Mouse (Mus musculus) hindbrain, postnatal 0 days (tissue): ENCODE results near the gene Commd7. TPM values are rescaled to one million over a fixed set of nuclear protein-coding genes. Genes with fewer than 3 reads are reported as not detected.
A peak's percentile ranks its signal among the peaks of the same experiment; 100 is the strongest.

Experiments used
- ATAC-seq: fragments of 200-750 bp; cut with Nextera tagmentation; 2 replicates; pipeline ENCODE4 v1.8.0; 2017; ENCODE audit warnings: mild to moderate bottlenecking, moderate TSS enrichment, moderate library complexity
- DNase-seq: peaks from one replicate; pipeline ENCODE4 v3.0.0-alpha.2; 2015; ENCODE audit warnings: low spot score
- H3K27ac ChIP-seq: fragments of 300-500 bp; sonication (generic); 2 replicates; pipeline ENCODE4 v1.5.1; 2014; ENCODE audit warnings: mild to moderate bottlenecking
- H3K27me3 ChIP-seq: fragments of 300-500 bp; sonication (generic); 2 replicates; pipeline ENCODE4 v1.6.1; 2014; ENCODE audit warnings: low read length, mixed read lengths; ENCODE audit not compliant: insufficient read depth
- H3K36me3 ChIP-seq: fragments of 300-500 bp; sonication (generic); 2 replicates; pipeline ENCODE4 v1.6.1; 2014; ENCODE audit warnings: low read length, mixed read lengths; ENCODE audit not compliant: insufficient read depth
- H3K4me1 ChIP-seq: fragments of 300-500 bp; sonication (generic); 2 replicates; pipeline ENCODE4 v1.6.1; 2014; ENCODE audit warnings: antibody characterized with exemption, low read length, mixed read lengths; ENCODE audit not compliant: insufficient read depth
- H3K4me2 ChIP-seq: fragments of 300-500 bp; sonication (generic); 2 replicates; pipeline ENCODE4 v1.6.1; 2014; ENCODE audit warnings: low read depth, mild to moderate bottlenecking, low read length, moderate library complexity, mixed read lengths
- H3K4me3 ChIP-seq: fragments of 300-500 bp; sonication (generic); 2 replicates; pipeline ENCODE4 v1.5.1; 2014; ENCODE audit warnings: low read length
- H3K9ac ChIP-seq: fragments of 300-500 bp; sonication (generic); replicated peaks from 2 replicates; pipeline ENCODE4 v1.6.1; 2014; ENCODE audit warnings: mild to moderate bottlenecking, low read length, moderate library complexity, mixed read lengths
- H3K9me3 ChIP-seq: fragments of 300-500 bp; sonication (generic); 2 replicates; pipeline ENCODE4 v1.6.1; 2016; ENCODE audit warnings: low read length, mixed read lengths
- CTCF ChIP-seq: IDR thresholded peaks from 2 replicates; pipeline ENCODE4 v1.5.1; 2016; ENCODE audit warnings: antibody characterized with exemption, control low read depth, low read depth
- WGBS: fragments of 180-500 bp; shearing (Covaris S2); extraction: QIAGEN DNeasy Blood & Tissue Kit; methylation state at CpG from one replicate; pipeline ENCODE4 v1.1.7; 2014; 5-methylcytosine and 5-hydroxymethylcytosine counted together
- polyA plus RNA-seq: library from polyadenylated mRNA; unstranded; fragments of >200 nt; fragmentation: Nextera tagmentation; extraction: Ambion mirVana; gene quantifications from 2 replicates; pipeline ENCODE4 v1.2.1, GENCODE M21; 2015
- total RNA-seq: library from RNA; depleted of rRNA; stranded (reverse); fragments of >200 nt; gene quantifications from 2 replicates; pipeline ENCODE4 v1.2.3, GENCODE M21; 2014

The Commd7 gene
- total and polyA plus RNA-seq, 2 experiments from 2014 or later, result 21.2 to 93.4 TPM

- H3K27me3 ChIP-seq, result no peaks in the 10 kb centered on the region
- H3K36me3 ChIP-seq, result no peaks in the 10 kb centered on the region
- ATAC-seq (peak; percentile 86), DNase-seq (peak; percentile 82)
- no peak overlapping the region for H3K4me2 ChIP-seq
- H3K9me3 ChIP-seq, result no peaks in the 10 kb centered on the region
- no peak overlapping the region for H3K9ac ChIP-seq
- no peaks in the 10 kb centered on the region; the same call in 1 of the 2 replicates for H3K4me1 ChIP-seq
- H3K4me3 ChIP-seq, result no peak overlapping the region
- no peak for TF ChIP-seq CTCF
- H3K27ac ChIP-seq, result peak overlapping the region; percentile 36; the same call in 1 of the 2 replicates
- WGBS, result 15% methylated on average over 9 of the region's 9 CpGs
Measured at GRCm38 (mm10) chr2:153593186-153593585, 39.4 kb downstream of the Commd7 start.

- no peak overlapping the region for H3K4me2 ChIP-seq
- 59% methylated on average over 8 of the region's 8 CpGs for WGBS
- H3K4me1 ChIP-seq, result no peaks in the 10 kb centered on the region; the same call in 1 of the 2 replicates
- 0 out of 2 replicates have a peak, but pooled peaks have one; percentile 27 for ATAC-seq
- H3K36me3 ChIP-seq, result no peaks in the 10 kb centered on the region
- no peaks in the 10 kb centered on the region for H3K9me3 ChIP-seq
- no peak overlapping the region for H3K4me3 ChIP-seq
- no peak for TF ChIP-seq CTCF
- peak; percentile 38 for DNase-seq
- no peak overlapping the region for H3K9ac ChIP-seq
- H3K27ac ChIP-seq, result peak overlapping the region; percentile 41; the same call in 1 of the 2 replicates
- H3K27me3 ChIP-seq, result no peaks in the 10 kb centered on the region
Measured at GRCm38 (mm10) chr2:153592056-153593014, 40.2 kb downstream of the Commd7 start.

- peak; percentile 99 for TF ChIP-seq CTCF
- no peaks in the 10 kb centered on the region for H3K36me3 ChIP-seq
Measured at GRCm38 (mm10) chr2:153586515-153587174, 45.9 kb downstream of the Commd7 start.

GRCm38 (mm10) chr2:153585981-153586380 is 46.6 kb downstream of the Commd7 start:
- WGBS, result 76% methylated on average over 6 of the region's 6 CpGs
- H3K27me3 ChIP-seq, result no peaks in the 10 kb centered on the region

More at GRCm38 (mm10) chr2:153586515-153587174, 45.9 kb downstream of the Commd7 start:
- Histone ChIP-seq H3K9ac (no peak overlapping the region; the same call in 1 of the 2 replicates), H3K9me3 (no peaks in the 10 kb centered on the region), H3K4me3 (no peak overlapping the region), H3K27me3 (no peaks in the 10 kb centered on the region), H3K4me2 (peak overlapping the region; percentile 41), H3K27ac (0 out of 2 replicates have a peak overlapping the region, but pooled peaks have one; percentile 0), H3K4me1 (no peaks in the 10 kb centered on the region)
- WGBS, result 12% methylated on average over 15 of the region's 15 CpGs
- peak; percentile 93 for DNase-seq
- peak; percentile 84 for ATAC-seq

GRCm38 (mm10) chr2:153584396-153584795 is 48.2 kb downstream of the Commd7 start:
- Histone ChIP-seq H3K4me1 (no peaks in the 10 kb centered on the region), H3K36me3 (no peaks in the 10 kb centered on the region), H3K4me2 (no peak overlapping the region), H3K4me3 (no peak overlapping the region), H3K27ac (no peak overlapping the region), H3K27me3 (no peaks in the 10 kb centered on the region), H3K9ac (no peak overlapping the region), H3K9me3 (no peaks in the 10 kb centered on the region)
- TF ChIP-seq CTCF, result no peak
- DNase-seq, result no peak
- WGBS, result 78% methylated on average over 4 of the region's 4 CpGs
- ATAC-seq, result no peak

More at GRCm38 (mm10) chr2:153585981-153586380, 46.6 kb downstream of the Commd7 start:
- Histone ChIP-seq H3K9me3 (no peaks in the 10 kb centered on the region), H3K4me1 (no peaks in the 10 kb centered on the region), H3K27ac (no peak overlapping the region), H3K4me3 (no peak overlapping the region), H3K4me2 (peak overlapping the region; percentile 41), H3K36me3 (no peaks in the 10 kb centered on the region), H3K9ac (no peak overlapping the region)
- no peak for ATAC-seq
- no peak for TF ChIP-seq CTCF
- DNase-seq, result no peak

- Histone ChIP-seq H3K4me3 (no peak overlapping the region), H3K27ac (no peak overlapping the region), H3K9me3 (no peaks in the 10 kb centered on the region), H3K36me3 (no peaks in the 10 kb centered on the region), H3K9ac (no peak overlapping the region), H3K4me2 (no peak overlapping the region), H3K4me1 (no peaks in the 10 kb centered on the region), H3K27me3 (no peaks in the 10 kb centered on the region)
- WGBS, result 54% methylated on average over 14 of the region's 14 CpGs
- no peak for TF ChIP-seq CTCF
- peak; percentile 13 for DNase-seq
- no peak for ATAC-seq
Measured at GRCm38 (mm10) chr2:153583641-153584049, 48.9 kb downstream of the Commd7 start.
